Mouse (Mus musculus): ENCODE results near the gene Tgm4. TPM values are rescaled to one million over a fixed set of nuclear protein-coding genes. Genes with fewer than 3 reads are reported as not detected.

The Tgm4 gene
- 0.83 and 0.97 TPM in 2 replicates for polyA plus RNA-seq (2015; fragmentation: Nextera tagmentation; extraction: Ambion mirVana)

GRCm38 (mm10) chr9:123034426-123034825 is at the start of gene Tgm4:
Gene Tgm4, plus strand, starts transcription at chr9:123034726.
- Histone ChIP-seq H3K9ac (no peak within 1 kb of the TSS), H3K27me3 (replicated peaks) (no peaks in the 10 kb centered on the region), H3K4me1 (no peaks in the 10 kb centered on the region), H3K36me3 (replicated peaks) (no peaks in the 10 kb centered on the region), H3K4me2 (no peak within 1 kb of the TSS), H3K4me3 (no peak within 1 kb of the TSS), H3K27ac (no peak within 1 kb of the TSS), H3K9me3 (no peaks in the 10 kb centered on the region)
- no peak for ATAC-seq (replicated peaks)
- WGBS, result 88% methylated on average over 4 of the region's 4 CpGs

- H3K27ac ChIP-seq, result no peak overlapping the region
- H3K4me3 ChIP-seq, result no peak overlapping the region
- no peak overlapping the region for H3K9ac ChIP-seq
- no peaks in the 10 kb centered on the region for H3K36me3 ChIP-seq (replicated peaks)
- no peaks in the 10 kb centered on the region for H3K27me3 ChIP-seq (replicated peaks)
- 95% methylated on average over 10 of the region's 10 CpGs for WGBS
- ATAC-seq (replicated peaks), result no peak
- H3K4me2 ChIP-seq, result no peak overlapping the region
- H3K4me1 ChIP-seq, result no peaks in the 10 kb centered on the region
- H3K9me3 ChIP-seq, result no peaks in the 10 kb centered on the region
Measured at GRCm38 (mm10) chr9:122998406-122999192, 35.9 kb upstream of the Tgm4 start.

GRCm38 (mm10) chr9:122999193-122999586 is 35.3 kb upstream of the Tgm4 start:
- no peaks in the 10 kb centered on the region for H3K9me3 ChIP-seq
- no peak overlapping the region for H3K27ac ChIP-seq
- no peak for ATAC-seq (replicated peaks)
- WGBS, result 97% methylated on average over 4 of the region's 4 CpGs
- H3K27me3 ChIP-seq (replicated peaks), result no peaks in the 10 kb centered on the region
- H3K36me3 ChIP-seq (replicated peaks), result no peaks in the 10 kb centered on the region
- H3K4me1 ChIP-seq, result no peaks in the 10 kb centered on the region
- H3K4me3 ChIP-seq, result no peak overlapping the region
- H3K9ac ChIP-seq, result no peak overlapping the region
- no peak overlapping the region for H3K4me2 ChIP-seq

- no peak overlapping the region for H3K27ac ChIP-seq
- no peak overlapping the region for H3K4me3 ChIP-seq
- H3K36me3 ChIP-seq (replicated peaks), result no peaks in the 10 kb centered on the region
- no peaks in the 10 kb centered on the region for H3K9me3 ChIP-seq
- H3K27me3 ChIP-seq (replicated peaks), result no peaks in the 10 kb centered on the region
- no peak overlapping the region for H3K4me2 ChIP-seq
- no peak for ATAC-seq (replicated peaks)
- no peak overlapping the region for H3K9ac ChIP-seq
- no peaks in the 10 kb centered on the region for H3K4me1 ChIP-seq
- 96% methylated on average over 2 of the region's 2 CpGs for WGBS
Measured at GRCm38 (mm10) chr9:123004718-123005117, 29.8 kb upstream of the Tgm4 start.

- H3K4me2 ChIP-seq, result no peak overlapping the region
- no peak for ATAC-seq (replicated peaks)
- H3K9me3 ChIP-seq, result no peaks in the 10 kb centered on the region
- H3K4me3 ChIP-seq, result no peak overlapping the region
- H3K27me3 ChIP-seq (replicated peaks), result no peaks in the 10 kb centered on the region
- no peaks in the 10 kb centered on the region for H3K4me1 ChIP-seq
- 78% methylated on average over 6 of the region's 6 CpGs for WGBS
- no peak overlapping the region for H3K9ac ChIP-seq
- H3K36me3 ChIP-seq (replicated peaks), result no peaks in the 10 kb centered on the region
- no peak overlapping the region for H3K27ac ChIP-seq
Measured at GRCm38 (mm10) chr9:123006071-123006470, 28.5 kb upstream of the Tgm4 start.

- Histone ChIP-seq H3K4me3 (peak within 1 kb of the TSS; percentile 69), H3K36me3 (replicated peaks) (no peaks in the 10 kb centered on the region; the same call in 1 of the 2 replicates), H3K9ac (peak within 1 kb of the TSS; percentile 78), H3K27ac (peak within 1 kb of the TSS; percentile 92), H3K27me3 (replicated peaks) (no peaks in the 10 kb centered on the region), H3K9me3 (no peaks in the 10 kb centered on the region), H3K4me1 (peaks cover 23% of the 10 kb centered on the region), H3K4me2 (peak within 1 kb of the TSS; percentile 68)
- peak; percentile 96 for ATAC-seq (replicated peaks)
- under 1% methylated on average over 59 of the region's 69 CpGs for WGBS
Measured at GRCm38 (mm10) chr9:123020995-123021631, 13.4 kb upstream of the Tgm4 start, which contains the start of gene Tmem42. Gene Tmem42, plus strand, starts transcription at chr9:123021326.

GRCm38 (mm10) chr9:123021636-123022379 is 12.7 kb upstream of the Tgm4 start:
- Histone ChIP-seq H3K9ac (peak overlapping the region; percentile 6; the same call in 1 of the 2 replicates), H3K27ac (peak overlapping the region; percentile 92; the same call in 1 of the 2 replicates), H3K9me3 (no peaks in the 10 kb centered on the region), H3K36me3 (replicated peaks) (no peaks in the 10 kb centered on the region; the same call in 1 of the 2 replicates), H3K4me2 (peak overlapping the region; percentile 68), H3K27me3 (replicated peaks) (no peaks in the 10 kb centered on the region), H3K4me3 (peak overlapping the region; percentile 69), H3K4me1 (peaks cover 20% of the 10 kb centered on the region)
- ATAC-seq (replicated peaks), result peak; percentile 63
- WGBS, result 44% methylated on average over 16 of the region's 24 CpGs

- H3K27me3 ChIP-seq (replicated peaks), result no peaks in the 10 kb centered on the region
- H3K9me3 ChIP-seq, result no peaks in the 10 kb centered on the region
- H3K4me3 ChIP-seq, result no peak overlapping the region
- WGBS, result 89% methylated on average over 2 of the region's 2 CpGs
- no peak overlapping the region for H3K9ac ChIP-seq
- no peak for ATAC-seq (replicated peaks)
- peaks cover 13% of the 10 kb centered on the region for H3K4me1 ChIP-seq
- no peak overlapping the region for H3K4me2 ChIP-seq
- H3K36me3 ChIP-seq (replicated peaks), result no peaks in the 10 kb centered on the region
- H3K27ac ChIP-seq, result no peak overlapping the region
Measured at GRCm38 (mm10) chr9:123024201-123024600, 10.3 kb upstream of the Tgm4 start.

- 85% methylated on average over 13 of the region's 13 CpGs for whole genome bisulfite sequencing
- no peak for ATAC-seq (replicated peaks)
- no peak overlapping the region for H3K27ac ChIP-seq
Measured at GRCm38 (mm10) chr9:123031496-123032246, 2.9 kb upstream of the Tgm4 start.

GRCm38 (mm10) chr9:123047665-123048064 is 13.1 kb downstream of the Tgm4 start:
- ATAC-seq (replicated peaks), result no peak
- Histone ChIP-seq H3K4me3 (no peak overlapping the region), H3K27me3 (replicated peaks) (no peaks in the 10 kb centered on the region), H3K9me3 (no peaks in the 10 kb centered on the region), H3K36me3 (replicated peaks) (no peaks in the 10 kb centered on the region), H3K9ac (no peak overlapping the region), H3K4me1 (no peaks in the 10 kb centered on the region), H3K27ac (no peak overlapping the region), H3K4me2 (no peak overlapping the region)
- 89% methylated on average over 1 of the region's 1 CpGs for WGBS

More at GRCm38 (mm10) chr9:123031496-123032246, 2.9 kb upstream of the Tgm4 start:
- no peak overlapping the region for H3K4me3 ChIP-seq
- no peaks in the 10 kb centered on the region for H3K27me3 ChIP-seq (replicated peaks)
- no peak overlapping the region for H3K4me2 ChIP-seq
- H3K9me3 ChIP-seq, result no peaks in the 10 kb centered on the region
- no peaks in the 10 kb centered on the region for H3K36me3 ChIP-seq (replicated peaks)
- H3K9ac ChIP-seq, result no peak overlapping the region
- H3K4me1 ChIP-seq, result no peaks in the 10 kb centered on the region

- Histone ChIP-seq H3K27me3 (replicated peaks) (no peaks in the 10 kb centered on the region), H3K4me2 (no peak overlapping the region)
- ATAC-seq (replicated peaks), result no peak
Measured at GRCm38 (mm10) chr9:123058724-123059292, 24.3 kb downstream of the Tgm4 start.

More at GRCm38 (mm10) chr9:123058724-123059292, 24.3 kb downstream of the Tgm4 start:
- Histone ChIP-seq H3K4me1 (no peaks in the 10 kb centered on the region), H3K36me3 (replicated peaks) (no peaks in the 10 kb centered on the region), H3K9me3 (no peaks in the 10 kb centered on the region), H3K9ac (no peak overlapping the region), H3K4me3 (no peak overlapping the region), H3K27ac (no peak overlapping the region)
